Mouse (Mus musculus): Measurements from ENCODE around the gene Fxn.

- no peak for TF ChIP-seq CTCF (IDR thresholded peaks at IDR 0.05; ENCODE audit: low read depth)
- TF ChIP-seq EP300 (IDR thresholded peaks at IDR 0.05; ENCODE audit: low read depth): no peak
Observed at GRCm38 (mm10) chr19:24278859-24279258, 1.5 kb downstream of the Fxn start.

Data from liver, postnatal 0 days (tissue).